Mouse (Mus musculus) forebrain, embryonic 16.5 days (tissue): ENCODE data around the gene Tecpr1. TPM values are rescaled to one million over a fixed set of nuclear protein-coding genes. Genes with fewer than 3 reads are reported as not detected.

ENCODE experiments used
- ATAC-seq: fragments of 200-750 bp; cut with Nextera tagmentation; 2 replicates; pipeline ENCODE4 v1.8.0; 2017; ENCODE audit warnings: mild to moderate bottlenecking, moderate library complexity
- H3K27ac ChIP-seq: fragments of 300-500 bp; sonication (generic); 2 replicates; pipeline ENCODE4 v1.5.1; 2014; ENCODE audit warnings: low read length, control low read depth
- H3K27me3 ChIP-seq: fragments of 300-500 bp; sonication (generic); replicated peaks from 2 replicates; pipeline ENCODE4 v1.6.1; 2014; ENCODE audit warnings: low read length; ENCODE audit not compliant: control insufficient read depth, insufficient read depth
- H3K36me3 ChIP-seq: fragments of 300-500 bp; sonication (generic); 2 replicates; pipeline ENCODE4 v1.6.1; 2014; ENCODE audit not compliant: control insufficient read depth, insufficient read depth
- H3K4me1 ChIP-seq: fragments of 300-500 bp; sonication (generic); replicated peaks from 2 replicates; pipeline ENCODE4 v1.6.1; 2014; ENCODE audit warnings: low read length; ENCODE audit not compliant: control insufficient read depth, insufficient read depth
- H3K4me2 ChIP-seq: fragments of 300-500 bp; sonication (generic); 2 replicates; pipeline ENCODE4 v1.6.1; 2014; ENCODE audit warnings: mild to moderate bottlenecking, low read length, control low read depth
- H3K4me3 ChIP-seq: fragments of 300-500 bp; sonication (generic); replicated peaks from 2 replicates; pipeline ENCODE4 v1.5.1; 2014; ENCODE audit warnings: mild to moderate bottlenecking, low read length, control low read depth
- H3K9ac ChIP-seq: fragments of 300-500 bp; sonication (generic); replicated peaks from 2 replicates; pipeline ENCODE4 v1.6.1; 2014; ENCODE audit warnings: low read depth, low read length, control low read depth
- H3K9me3 ChIP-seq: fragments of 300-500 bp; sonication (generic); 2 replicates; pipeline ENCODE4 v1.6.1; 2016; ENCODE audit warnings: low read length; ENCODE audit not compliant: control insufficient read depth
- WGBS: fragments of 180-500 bp; shearing (Covaris S2); extraction: QIAGEN DNeasy Blood & Tissue Kit; methylation state at CpG from one replicate; pipeline ENCODE4 v1.1.7; 2014; 5-methylcytosine and 5-hydroxymethylcytosine counted together
- polyA plus RNA-seq: library from polyadenylated mRNA; unstranded; fragments of >200 nt; fragmentation: Nextera tagmentation; extraction: Ambion mirVana; gene quantifications from 2 replicates; pipeline ENCODE4 v1.2.1, GENCODE M21; 2015

Gene Tecpr1
- polyA plus RNA-seq, 1 experiment from 2014 or later = 57.4 TPM

DNA sequence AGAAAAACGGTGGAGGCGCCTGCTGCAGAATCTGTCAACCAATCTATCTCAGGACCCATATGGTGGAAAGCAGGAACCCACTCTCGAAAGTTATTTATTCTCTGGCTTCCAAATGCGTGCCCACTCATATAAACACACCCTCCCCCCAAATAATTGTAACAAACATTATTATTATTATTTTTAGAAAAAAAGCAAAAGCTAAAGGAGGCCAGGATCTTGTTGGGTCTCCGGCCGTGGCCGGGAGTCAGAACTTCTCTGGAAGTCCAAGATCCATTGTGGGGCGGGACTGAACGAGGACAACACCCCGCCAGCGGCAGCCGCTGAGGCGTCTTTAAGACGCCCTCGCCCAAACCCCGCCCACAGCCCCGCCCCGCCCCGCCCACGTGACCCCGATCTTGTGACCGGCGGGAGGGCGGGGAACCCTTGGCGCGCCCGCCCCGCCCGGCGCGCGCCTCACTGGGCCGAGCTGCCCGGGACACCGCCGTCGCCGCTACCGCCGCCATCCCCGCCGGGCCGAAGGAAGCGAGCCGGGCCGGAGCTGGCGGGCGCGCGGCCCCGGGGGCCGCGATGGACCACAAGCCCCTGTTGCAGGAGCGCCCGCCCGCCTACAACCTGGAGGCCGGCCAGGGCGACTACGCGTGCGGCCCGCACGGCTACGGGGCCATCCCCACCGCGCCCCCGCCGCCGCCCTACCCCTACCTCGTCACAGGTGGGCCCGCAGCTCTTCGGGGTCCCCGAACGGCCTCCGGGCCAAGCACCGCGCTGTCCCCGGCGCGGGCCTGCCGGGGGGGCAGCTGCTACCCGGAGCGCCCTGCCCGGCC, 31.6 kb upstream of the Tecpr1 start:
- peak overlapping the region; percentile 61 for H3K4me2 ChIP-seq
- peak; percentile 78 for ATAC-seq
- H3K9ac ChIP-seq = peak overlapping the region; percentile 91
- under 1% methylated on average over 65 of the region's 84 CpGs for WGBS
- H3K27me3 ChIP-seq = no peaks in the 10 kb centered on the region
- no peaks in the 10 kb centered on the region for H3K9me3 ChIP-seq
- no peaks in the 10 kb centered on the region for H3K36me3 ChIP-seq
- peak overlapping the region; percentile 92 for H3K4me3 ChIP-seq
- H3K27ac ChIP-seq = peak overlapping the region; percentile 83
- peaks cover 40% of the 10 kb centered on the region for H3K4me1 ChIP-seq

DNA sequence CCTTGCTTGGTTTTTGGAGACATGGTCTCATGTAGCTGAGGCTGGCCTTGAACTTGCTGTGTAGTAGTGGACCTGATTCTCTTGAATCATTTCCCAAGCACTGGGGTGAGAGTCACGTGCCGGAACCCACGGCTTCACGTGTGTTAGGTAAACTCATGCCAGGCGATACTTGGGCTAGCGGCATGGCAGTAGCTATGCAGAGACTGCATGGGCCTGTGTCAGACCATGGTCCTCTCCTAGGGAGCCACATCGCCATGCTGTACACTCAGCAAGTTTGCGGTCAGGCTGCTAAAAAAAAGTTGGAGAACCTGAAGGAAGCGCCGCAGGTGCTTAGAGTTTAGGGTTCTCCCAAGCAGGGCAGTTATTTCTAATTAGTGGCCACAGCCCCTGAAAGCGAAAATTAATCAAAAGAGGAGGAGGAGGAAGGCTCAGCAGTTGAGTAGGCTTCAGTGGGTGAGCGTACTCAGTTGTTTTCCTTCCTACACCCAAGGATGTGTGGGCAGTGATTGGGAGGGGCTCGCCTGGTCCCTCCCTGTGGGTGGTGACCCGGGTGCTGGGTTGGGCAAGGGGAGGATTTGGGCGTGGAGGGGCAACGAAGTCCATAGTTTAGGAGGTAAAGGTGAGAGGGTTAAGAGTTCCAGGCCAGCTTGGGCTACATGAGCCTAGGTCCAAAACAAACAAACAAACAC, 30.9 kb upstream of the Tecpr1 start:
- Histone ChIP-seq H3K4me2 (peak overlapping the region; percentile 61), H3K4me1 (peaks cover 34% of the 10 kb centered on the region), H3K4me3 (peak overlapping the region; percentile 92), H3K27me3 (no peaks in the 10 kb centered on the region), H3K9ac (peak overlapping the region; percentile 91; the same call in 1 of the 2 replicates), H3K9me3 (no peaks in the 10 kb centered on the region), H3K36me3 (no peaks in the 10 kb centered on the region), H3K27ac (no peak overlapping the region)
- ATAC-seq = peak; percentile 11; the same call in 1 of the 2 replicates
- whole genome bisulfite sequencing = 58% methylated on average over 16 of the region's 16 CpGs

DNA sequence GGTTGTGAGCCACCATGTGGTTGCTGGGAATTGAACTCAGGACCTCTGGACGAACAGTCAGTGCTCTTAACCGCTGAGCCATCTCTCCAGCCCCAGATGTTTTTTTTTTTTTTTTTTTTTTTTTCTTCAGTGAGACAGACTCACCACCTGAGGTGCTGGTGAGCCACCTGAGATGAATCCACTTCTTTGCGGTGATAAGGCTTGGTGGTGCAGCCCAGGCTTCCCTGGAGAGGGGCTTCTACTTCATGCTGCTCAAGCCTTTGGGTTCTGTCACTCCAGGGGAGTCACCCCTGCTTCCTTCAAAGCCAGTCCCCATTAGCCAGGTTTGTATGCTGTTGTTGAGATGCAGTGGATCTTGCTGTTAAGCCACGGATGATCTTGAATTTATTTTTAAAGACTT, 29.8 kb upstream of the Tecpr1 start:
- H3K27ac ChIP-seq = no peak overlapping the region
- WGBS = 80% methylated on average over 4 of the region's 4 CpGs
- no peak overlapping the region for H3K9ac ChIP-seq
- peaks cover 24% of the 10 kb centered on the region for H3K4me1 ChIP-seq
- no peak overlapping the region for H3K4me2 ChIP-seq
- no peaks in the 10 kb centered on the region for H3K27me3 ChIP-seq
- no peaks in the 10 kb centered on the region for H3K36me3 ChIP-seq
- no peaks in the 10 kb centered on the region for H3K9me3 ChIP-seq
- H3K4me3 ChIP-seq = no peak overlapping the region
- ATAC-seq = no peak

DNA sequence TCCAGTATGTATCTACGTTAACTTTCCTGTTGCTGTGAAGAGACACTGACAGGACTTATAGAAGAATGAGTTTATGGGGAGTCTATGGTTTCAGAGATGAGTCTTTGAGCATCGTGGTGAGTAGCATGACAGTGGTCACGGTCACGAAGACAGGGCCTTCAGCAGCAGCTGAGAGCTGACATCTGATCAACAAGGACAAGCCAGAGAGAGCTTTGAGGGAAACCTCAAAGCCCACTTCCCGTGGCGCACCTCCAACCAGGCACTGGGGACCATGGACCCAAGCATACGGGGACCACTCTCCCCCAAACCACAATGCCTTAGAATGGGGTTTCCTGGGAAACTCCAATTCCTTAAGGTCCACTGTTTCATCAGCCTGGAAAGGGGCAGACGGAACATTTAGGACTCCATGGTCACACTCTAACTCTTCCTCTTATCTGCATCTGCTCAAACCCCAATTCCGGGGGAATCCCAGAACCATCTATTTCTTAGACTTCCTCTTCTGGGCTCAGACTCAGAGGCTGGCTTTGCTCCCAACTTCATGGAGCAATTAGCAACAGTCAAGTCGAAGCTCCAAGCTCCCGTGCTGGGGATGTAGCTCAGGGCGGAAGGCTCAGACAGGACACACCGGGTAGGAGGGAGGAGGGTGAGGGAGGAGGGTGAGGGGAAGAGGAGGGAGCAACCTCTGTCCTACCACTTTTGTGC, 28.6 kb upstream of the Tecpr1 start:
- peaks cover 12% of the 10 kb centered on the region for H3K4me1 ChIP-seq
- no peak overlapping the region for H3K9ac ChIP-seq
- H3K4me2 ChIP-seq = no peak overlapping the region
- H3K4me3 ChIP-seq = no peak overlapping the region
- WGBS = 90% methylated on average over 13 of the region's 13 CpGs
- H3K27me3 ChIP-seq = no peaks in the 10 kb centered on the region
- no peak for ATAC-seq
- no peak overlapping the region for H3K27ac ChIP-seq
- H3K9me3 ChIP-seq = no peaks in the 10 kb centered on the region
- H3K36me3 ChIP-seq = no peaks in the 10 kb centered on the region

DNA sequence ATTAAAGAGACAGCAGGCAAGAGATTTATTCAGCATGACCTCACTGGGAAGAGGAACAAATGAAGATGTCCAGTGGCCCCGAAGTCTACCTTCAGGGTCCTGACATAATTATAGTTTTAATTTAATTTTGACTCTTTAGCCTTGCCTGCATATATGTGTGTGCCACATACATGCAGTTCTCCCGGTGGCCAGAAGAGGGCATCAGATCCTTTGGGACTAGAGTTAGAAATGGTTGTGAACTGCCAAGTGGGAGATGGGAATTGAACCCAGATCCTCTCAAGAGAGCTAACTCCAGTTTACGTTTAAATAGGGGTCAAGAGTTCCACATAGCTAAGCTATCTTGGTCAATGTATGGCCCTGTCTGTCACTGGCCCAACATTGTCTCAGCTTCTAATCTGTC, 26.5 kb upstream of the Tecpr1 start:
- Histone ChIP-seq H3K36me3 (no peaks in the 10 kb centered on the region), H3K4me1 (peaks cover 4% of the 10 kb centered on the region), H3K27me3 (no peaks in the 10 kb centered on the region), H3K4me2 (no peak overlapping the region), H3K27ac (no peak overlapping the region), H3K4me3 (no peak overlapping the region), H3K9me3 (no peaks in the 10 kb centered on the region), H3K9ac (no peak overlapping the region)
- WGBS = 85% methylated on average over 3 of the region's 3 CpGs
- no peak for ATAC-seq

DNA sequence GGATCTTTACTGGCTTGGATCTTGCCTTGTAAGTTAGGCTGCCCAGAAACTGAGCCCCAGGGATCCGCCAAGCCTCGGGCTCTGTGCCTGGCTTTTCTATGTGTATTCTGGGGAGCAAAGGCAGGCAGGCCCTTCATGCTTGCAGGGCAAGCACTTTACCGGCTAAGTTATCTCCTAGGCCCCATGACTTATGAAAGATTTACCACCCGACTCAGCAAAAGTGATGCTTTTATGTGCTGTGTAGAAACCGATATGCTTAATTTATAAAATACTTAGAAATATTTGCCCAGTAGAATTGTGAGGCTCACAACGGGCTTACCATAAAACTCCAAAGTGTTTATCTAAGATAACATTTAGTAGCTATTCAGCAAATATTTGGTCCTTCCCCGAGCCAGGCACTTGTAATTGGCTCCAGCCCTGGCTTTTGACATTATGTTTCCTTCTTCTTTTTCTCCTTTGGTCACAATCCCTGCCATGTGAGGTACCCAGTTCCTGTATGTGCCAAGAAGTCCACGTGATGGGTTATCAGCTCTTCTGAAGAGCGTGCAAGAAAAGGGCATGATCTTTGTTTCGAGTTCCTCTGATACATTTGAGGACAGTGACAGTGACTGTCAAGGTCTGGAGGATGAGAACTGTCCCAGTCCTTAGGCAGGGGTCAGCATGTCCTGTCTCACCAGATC, 24.6 kb upstream of the Tecpr1 start:
- no peaks in the 10 kb centered on the region for H3K27me3 ChIP-seq
- ATAC-seq = no peak
- H3K4me1 ChIP-seq = no peaks in the 10 kb centered on the region
- H3K4me3 ChIP-seq = no peak overlapping the region
- H3K9me3 ChIP-seq = no peaks in the 10 kb centered on the region
- no peaks in the 10 kb centered on the region for H3K36me3 ChIP-seq
- no peak overlapping the region for H3K9ac ChIP-seq
- no peak overlapping the region for H3K27ac ChIP-seq
- H3K4me2 ChIP-seq = no peak overlapping the region
- 85% methylated on average over 10 of the region's 10 CpGs for WGBS

DNA sequence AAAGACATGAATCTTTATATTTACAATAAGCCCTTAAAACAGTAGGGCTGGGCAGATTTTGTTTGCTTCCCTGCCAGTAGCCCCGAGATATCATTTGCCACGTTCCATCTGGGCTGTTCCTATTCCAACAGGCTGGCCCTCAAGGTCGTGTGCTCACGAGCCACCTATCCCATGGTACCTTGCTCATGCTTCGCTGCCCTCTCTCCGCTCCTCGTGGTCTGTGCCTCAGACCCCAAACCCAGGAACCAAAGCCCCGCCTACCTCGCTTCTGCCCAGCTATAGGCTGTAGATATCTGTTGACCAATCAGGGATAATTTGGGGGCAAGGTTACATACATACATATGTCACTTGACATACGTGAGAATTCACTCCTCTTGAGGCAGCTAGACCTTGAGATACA, 23.9 kb upstream of the Tecpr1 start:
- no peak overlapping the region for H3K4me3 ChIP-seq
- WGBS = 81% methylated on average over 10 of the region's 10 CpGs
- H3K9ac ChIP-seq = no peak overlapping the region
- no peaks in the 10 kb centered on the region for H3K36me3 ChIP-seq
- H3K27ac ChIP-seq = no peak overlapping the region
- no peaks in the 10 kb centered on the region for H3K9me3 ChIP-seq
- no peaks in the 10 kb centered on the region for H3K4me1 ChIP-seq
- no peak overlapping the region for H3K4me2 ChIP-seq
- ATAC-seq = no peak
- no peaks in the 10 kb centered on the region for H3K27me3 ChIP-seq

DNA sequence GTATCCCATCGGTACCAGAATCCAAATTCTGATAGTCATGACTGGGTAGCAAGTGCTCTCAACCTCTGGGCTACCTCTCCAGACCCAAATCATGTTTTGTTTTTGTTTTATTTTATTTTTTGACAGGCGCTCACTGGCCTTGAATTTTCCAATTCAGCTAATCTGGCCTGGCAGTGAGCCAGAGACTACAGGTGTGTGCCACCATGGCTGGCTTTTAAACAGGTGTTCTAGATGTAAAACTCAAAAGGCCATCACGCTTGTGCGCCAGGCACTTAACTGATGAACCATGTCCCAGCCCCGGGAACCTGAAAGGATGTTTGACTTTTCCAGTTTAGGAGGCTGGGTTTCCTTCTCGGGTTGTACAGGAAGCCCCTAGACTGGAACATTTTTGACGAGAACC, 23.3 kb upstream of the Tecpr1 start:
- no peak for ATAC-seq
- H3K4me3 ChIP-seq = no peak overlapping the region
- no peaks in the 10 kb centered on the region for H3K9me3 ChIP-seq
- 85% methylated on average over 7 of the region's 7 CpGs for WGBS
- no peak overlapping the region for H3K4me2 ChIP-seq
- no peaks in the 10 kb centered on the region for H3K4me1 ChIP-seq
- H3K36me3 ChIP-seq = no peaks in the 10 kb centered on the region
- H3K9ac ChIP-seq = no peak overlapping the region
- no peak overlapping the region for H3K27ac ChIP-seq
- no peaks in the 10 kb centered on the region for H3K27me3 ChIP-seq

DNA sequence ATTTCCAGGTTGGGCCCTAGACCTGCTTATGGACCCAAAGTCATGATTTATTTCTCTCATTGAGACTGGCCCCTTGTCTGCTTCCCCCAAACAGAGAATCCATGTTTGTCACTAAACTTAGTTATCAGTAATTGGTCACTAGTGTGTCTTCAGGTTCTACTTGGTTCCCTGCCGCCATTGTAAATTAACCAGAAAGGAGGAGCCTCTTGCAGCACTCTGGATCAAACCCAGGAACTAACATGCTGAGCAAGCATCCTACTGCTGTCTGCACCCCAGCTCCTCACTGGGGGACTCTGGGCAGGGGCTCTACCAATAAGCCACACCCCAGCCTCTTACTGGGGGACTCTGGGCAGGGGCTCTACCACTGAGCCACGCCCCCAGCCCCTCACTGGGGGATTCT, 22.2 kb upstream of the Tecpr1 start:
- Histone ChIP-seq H3K4me3 (no peak overlapping the region), H3K9me3 (no peaks in the 10 kb centered on the region), H3K4me2 (no peak overlapping the region), H3K27ac (no peak overlapping the region), H3K36me3 (no peaks in the 10 kb centered on the region), H3K27me3 (no peaks in the 10 kb centered on the region), H3K4me1 (no peaks in the 10 kb centered on the region), H3K9ac (no peak overlapping the region)
- ATAC-seq = no peak
- 77% methylated on average over 2 of the region's 2 CpGs for WGBS
